Mouse (Mus musculus) lung, postnatal 25 days (tissue): ENCODE results near the gene Cog4.
"Not testable (repeated sequence)": the region's sequence is repeated elsewhere in the genome, so short reads cannot be mapped to it uniquely, and the experiment has no call there.

Experiments used
- DNase-seq: peaks from one replicate; pipeline ENCODE4 v3.0.0; 2022; ENCODE audit warnings: low spot score

Cog4 gene

GRCm38 (mm10) chr8:110925691-110926140 lies 79.3 kb downstream of the Cog4 start:
- no peak for DNase-seq

GRCm38 (mm10) chr8:110926690-110927089 lies 80.3 kb downstream of the Cog4 start:
- no peak for DNase-seq

- DNase-seq, result no peak
Observed at GRCm38 (mm10) chr8:110928435-110928834, 82.0 kb downstream of the Cog4 start.

GRCm38 (mm10) chr8:110929066-110929465 lies 82.7 kb downstream of the Cog4 start:
- DNase-seq, result no peak

GRCm38 (mm10) chr8:110929672-110930071 lies 83.3 kb downstream of the Cog4 start:
- DNase-seq, result not testable (repeated sequence)

GRCm38 (mm10) chr8:110931176-110931939 lies 85.0 kb downstream of the Cog4 start:
- DNase-seq, result peak; percentile 86
